Mouse (Mus musculus) lung, embryonic 14.5 days (tissue): ENCODE data around the gene Fam181b. TPM values are rescaled to one million over a fixed set of nuclear protein-coding genes. Genes with fewer than 3 reads are reported as not detected.

ENCODE experiments used
- ATAC-seq: fragments of 200-750 bp; cut with Nextera tagmentation; 2 replicates; pipeline ENCODE4 v1.8.0; 2017; ENCODE audit warnings: mild to moderate bottlenecking, moderate TSS enrichment, moderate library complexity; ENCODE audit not compliant: insufficient read depth
- DNase-seq: peaks from one replicate; pipeline ENCODE4 v3.0.0-alpha.2; 2015
- H3K27ac ChIP-seq: fragments of 300-500 bp; sonication (generic); 2 replicates; pipeline ENCODE4 v1.5.1; 2014; ENCODE audit warnings: low read depth, mild to moderate bottlenecking, moderate library complexity
- H3K27me3 ChIP-seq: fragments of 300-500 bp; sonication (generic); 2 replicates; pipeline ENCODE4 v1.6.1; 2014; ENCODE audit warnings: low read length, control low read depth; ENCODE audit not compliant: insufficient read depth
- H3K36me3 ChIP-seq: fragments of 300-500 bp; sonication (generic); 2 replicates; pipeline ENCODE4 v1.6.1; 2014; ENCODE audit warnings: control low read depth; ENCODE audit not compliant: insufficient read depth
- H3K4me1 ChIP-seq: fragments of 300-500 bp; sonication (generic); 2 replicates; pipeline ENCODE4 v1.6.1; 2014; ENCODE audit warnings: antibody characterized with exemption, control low read depth; ENCODE audit not compliant: insufficient read depth
- H3K4me2 ChIP-seq: fragments of 300-500 bp; sonication (generic); 2 replicates; pipeline ENCODE4 v1.6.1; 2014; ENCODE audit warnings: mild to moderate bottlenecking
- H3K4me3 ChIP-seq: fragments of 300-500 bp; sonication (generic); 2 replicates; pipeline ENCODE4 v1.5.1; 2014; ENCODE audit warnings: low read depth, low read length
- H3K9ac ChIP-seq: fragments of 300-500 bp; sonication (generic); 2 replicates; pipeline ENCODE4 v1.6.1; 2014
- H3K9me3 ChIP-seq: fragments of 300-500 bp; sonication (generic); 2 replicates; pipeline ENCODE4 v1.6.1; 2016; ENCODE audit warnings: low read depth, low read length, control low read depth
- CTCF ChIP-seq: IDR thresholded peaks from 2 replicates; pipeline ENCODE4 v1.5.1; 2016; ENCODE audit warnings: antibody characterized with exemption, low read depth
- WGBS: fragments of 180-500 bp; shearing (Covaris S2); extraction: QIAGEN DNeasy Blood & Tissue Kit; methylation state at CpG from one replicate; pipeline ENCODE4 v1.1.7; 2014; 5-methylcytosine and 5-hydroxymethylcytosine counted together
- polyA plus RNA-seq: library from polyadenylated mRNA; unstranded; fragments of >200 nt; fragmentation: Nextera tagmentation; extraction: Ambion mirVana; gene quantifications from 2 replicates; pipeline ENCODE4 v1.2.1, GENCODE M21; 2014

The Fam181b gene
- polyA plus RNA-seq, 1 experiment from 2014 or later = 4.3 TPM

- peak; percentile 79 for TF ChIP-seq CTCF
- Histone ChIP-seq H3K4me2 (peak overlapping the region; percentile 37), H3K9me3 (no peaks in the 10 kb centered on the region), H3K27ac (no peak overlapping the region), H3K36me3 (no peaks in the 10 kb centered on the region), H3K9ac (no peak overlapping the region), H3K27me3 (no peaks in the 10 kb centered on the region), H3K4me1 (no peaks in the 10 kb centered on the region), H3K4me3 (no peak overlapping the region)
- WGBS = 6% methylated on average over 8 of the region's 8 CpGs
- ATAC-seq (peak; percentile 78), DNase-seq (peak; percentile 85)
Measured at GRCm38 (mm10) chr7:93095511-93095910, 15.8 kb downstream of the Fam181b start.

- Histone ChIP-seq H3K4me1 (no peaks in the 10 kb centered on the region), H3K4me3 (no peak overlapping the region), H3K9ac (no peak overlapping the region), H3K9me3 (no peaks in the 10 kb centered on the region), H3K4me2 (no peak overlapping the region), H3K36me3 (no peaks in the 10 kb centered on the region), H3K27ac (no peak overlapping the region), H3K27me3 (no peaks in the 10 kb centered on the region)
- TF ChIP-seq CTCF = no peak
- ATAC-seq = no peak
- 78% methylated on average over 2 of the region's 2 CpGs for WGBS
- DNase-seq = no peak
Measured at GRCm38 (mm10) chr7:93104776-93105340, 25.2 kb downstream of the Fam181b start.

GRCm38 (mm10) chr7:93110370-93110965 lies 30.8 kb downstream of the Fam181b start:
- Histone ChIP-seq H3K4me2 (no peak overlapping the region), H3K4me3 (no peak overlapping the region), H3K9ac (no peak overlapping the region), H3K4me1 (no peaks in the 10 kb centered on the region), H3K27me3 (no peaks in the 10 kb centered on the region), H3K27ac (no peak overlapping the region), H3K36me3 (no peaks in the 10 kb centered on the region), H3K9me3 (no peaks in the 10 kb centered on the region)
- WGBS = 65% methylated on average over 2 of the region's 2 CpGs
- DNase-seq (no peak), ATAC-seq (no peak)
- no peak for TF ChIP-seq CTCF

GRCm38 (mm10) chr7:93111056-93111455 lies 31.4 kb downstream of the Fam181b start:
- Histone ChIP-seq H3K4me3 (no peak overlapping the region), H3K4me2 (no peak overlapping the region), H3K36me3 (no peaks in the 10 kb centered on the region), H3K4me1 (no peaks in the 10 kb centered on the region), H3K27ac (no peak overlapping the region), H3K9ac (no peak overlapping the region), H3K27me3 (no peaks in the 10 kb centered on the region), H3K9me3 (no peaks in the 10 kb centered on the region)
- ATAC-seq (no peak), DNase-seq (no peak)
- 81% methylated on average over 6 of the region's 6 CpGs for WGBS
- no peak for TF ChIP-seq CTCF

GRCm38 (mm10) chr7:93117561-93117960 lies 37.9 kb downstream of the Fam181b start:
- DNase-seq = no peak
- WGBS = 50% methylated on average over 1 of the region's 1 CpGs
- H3K4me3 ChIP-seq = no peak overlapping the region

GRCm38 (mm10) chr7:93123936-93124335 lies 44.3 kb downstream of the Fam181b start:
- Histone ChIP-seq H3K9me3 (no peaks in the 10 kb centered on the region), H3K4me2 (no peak overlapping the region), H3K4me1 (no peaks in the 10 kb centered on the region), H3K27ac (no peak overlapping the region), H3K27me3 (no peaks in the 10 kb centered on the region), H3K4me3 (no peak overlapping the region), H3K36me3 (no peaks in the 10 kb centered on the region), H3K9ac (no peak overlapping the region)
- no peak for DNase-seq
- no peak for ATAC-seq
- WGBS = 61% methylated on average over 1 of the region's 1 CpGs
- TF ChIP-seq CTCF = 0 out of 2 replicates have a peak, but pooled peaks have one; percentile 1

More at GRCm38 (mm10) chr7:93117561-93117960, 37.9 kb downstream of the Fam181b start:
- no peak overlapping the region for H3K9ac ChIP-seq
- no peak for ATAC-seq
- no peak overlapping the region for H3K27ac ChIP-seq
- no peaks in the 10 kb centered on the region for H3K27me3 ChIP-seq
- H3K4me1 ChIP-seq = no peaks in the 10 kb centered on the region
- no peaks in the 10 kb centered on the region for H3K9me3 ChIP-seq
- no peaks in the 10 kb centered on the region for H3K36me3 ChIP-seq
- no peak for TF ChIP-seq CTCF
- H3K4me2 ChIP-seq = no peak overlapping the region

Other genes with a start within 250 kb of the Fam181b start
- gene Ddias, start 205.6 kb upstream of the Fam181b start, polyA plus RNA-seq = 20.7 and 22.2 TPM in 2 replicates
- 42.2 and 44.2 TPM in 2 replicates for gene Prcp, start 205.4 kb upstream of the Fam181b start, polyA plus RNA-seq